Mouse (Mus musculus): ENCODE data around the gene Grm5. TPM values are rescaled to one million over a fixed set of nuclear protein-coding genes. Genes with fewer than 3 reads are reported as not detected.
A peak's percentile ranks its signal among the peaks of the same experiment; 100 is the strongest.

Gene Grm5
- total RNA-seq, 2 experiments from 2014 or later = 225 to 229 TPM

DNA sequence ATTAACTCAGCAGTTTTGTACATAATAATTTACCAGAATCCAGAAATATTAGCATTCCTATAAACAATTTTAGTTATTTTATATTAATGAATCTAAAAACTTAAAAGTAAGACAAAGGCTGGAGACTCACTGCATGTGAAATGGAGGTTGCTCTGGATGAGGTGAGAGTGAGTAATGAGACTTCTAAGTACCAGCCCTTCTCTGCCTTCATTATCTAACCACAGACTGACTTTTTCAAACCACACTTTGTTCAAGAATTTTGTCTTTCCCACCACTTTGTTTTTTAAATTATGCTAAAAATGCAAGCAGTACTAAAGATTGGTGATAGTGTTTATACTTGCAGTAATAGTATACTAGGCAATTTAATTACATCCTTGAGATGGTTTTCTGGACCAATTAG lies 259.5 kb downstream of the Grm5 start:
- no peak for DNase-seq (ENCODE audit: low spot score in 2 of 2)

GRCm38 (mm10) chr7:87846082-87846481 lies 262.1 kb downstream of the Grm5 start:
- no peak for DNase-seq (ENCODE audit: low spot score in 2 of 2)

DNA sequence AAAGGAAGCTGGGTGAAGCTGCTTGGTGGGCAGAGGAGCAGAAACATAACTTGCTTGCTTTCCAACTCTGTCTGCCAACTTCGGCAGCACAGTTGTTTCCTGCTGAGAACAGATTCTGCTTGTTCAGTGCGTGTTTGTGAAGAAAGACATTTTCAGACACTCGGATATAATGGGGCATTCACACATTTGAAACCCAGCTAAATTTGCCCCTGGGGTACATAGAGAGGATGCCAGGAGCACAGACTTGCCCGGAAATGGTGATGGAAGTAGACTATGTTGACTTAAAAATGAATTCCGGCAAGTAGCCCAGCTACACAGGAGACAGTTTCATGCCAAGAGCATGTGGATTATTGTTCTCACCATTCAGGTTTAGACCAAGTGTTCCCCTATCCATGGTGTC lies 342.0 kb downstream of the Grm5 start:
- peak; percentile 67 to 86 for DNase-seq (ENCODE audit: low spot score in 2 of 2)

DNA sequence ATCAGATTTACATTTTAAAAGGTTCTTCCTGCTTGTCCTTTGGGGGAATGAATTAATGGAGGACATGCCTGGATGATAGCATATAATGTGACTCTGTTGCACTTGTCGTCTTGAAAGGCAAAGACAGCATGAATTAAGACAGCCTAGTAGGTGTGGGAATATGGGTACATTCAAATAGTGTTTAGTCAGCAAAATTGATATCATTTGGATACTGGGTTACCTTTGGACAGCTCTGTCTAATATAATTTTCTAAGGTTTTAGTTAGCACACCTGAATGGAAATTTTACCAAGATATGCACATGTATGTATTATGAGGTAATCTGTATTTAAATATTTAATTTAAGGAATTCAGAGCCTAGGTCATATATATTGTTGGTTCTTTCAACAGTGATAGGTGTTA lies 353.4 kb downstream of the Grm5 start:
- DNase-seq (ENCODE audit: low spot score in 2 of 2) = no peak

DNA sequence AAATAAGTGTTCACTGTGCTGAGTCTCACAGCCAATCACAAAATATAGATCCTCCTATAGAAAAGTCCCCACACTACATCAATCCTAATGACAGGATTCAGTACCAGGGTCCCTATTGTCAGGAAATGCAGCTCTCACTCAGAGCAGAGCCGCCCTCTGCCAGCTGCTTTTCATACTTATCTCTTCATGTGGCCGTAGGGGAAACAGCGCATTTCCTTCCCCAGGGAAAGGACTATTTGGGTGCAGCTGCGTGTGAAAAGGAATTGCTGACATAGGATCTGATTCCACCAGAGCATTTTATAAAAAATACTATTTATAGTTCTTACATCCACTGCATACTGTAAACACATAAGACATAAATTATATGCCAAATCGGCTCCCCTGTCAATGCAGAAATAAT lies 354.3 kb downstream of the Grm5 start:
- DNase-seq (ENCODE audit: low spot score in 2 of 2) = no peak

DNA sequence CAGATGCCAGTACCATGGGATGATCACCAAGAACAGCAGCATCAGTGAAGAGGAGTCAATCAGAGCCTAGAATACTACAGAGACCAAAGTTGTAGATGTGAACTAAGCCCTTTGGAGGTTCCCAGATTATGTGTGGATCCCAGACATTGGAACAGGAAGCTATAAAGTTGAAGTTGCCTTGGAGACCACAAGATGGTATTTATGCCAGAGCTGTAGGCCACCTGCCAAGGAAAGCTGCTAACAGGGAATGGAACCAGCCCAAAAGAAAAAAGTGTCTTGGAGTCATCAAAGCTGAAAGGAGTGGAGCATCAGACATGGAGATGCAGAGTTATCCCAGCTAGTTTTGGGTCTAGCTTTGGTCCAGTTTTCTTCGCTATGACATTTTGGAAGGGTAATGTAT lies 366.2 kb downstream of the Grm5 start:
- DNase-seq (ENCODE audit: low spot score in 2 of 2) = peak in 1 of 2 experiments; percentile 24

- no peak for DNase-seq (ENCODE audit: low spot score in 2 of 2)
Observed at GRCm38 (mm10) chr7:87973216-87973615, 389.2 kb downstream of the Grm5 start.

- DNase-seq (ENCODE audit: low spot score in 2 of 2) = peak; percentile 33 to 61
Observed at GRCm38 (mm10) chr7:87975041-87975440, 391.1 kb downstream of the Grm5 start.

DNA sequence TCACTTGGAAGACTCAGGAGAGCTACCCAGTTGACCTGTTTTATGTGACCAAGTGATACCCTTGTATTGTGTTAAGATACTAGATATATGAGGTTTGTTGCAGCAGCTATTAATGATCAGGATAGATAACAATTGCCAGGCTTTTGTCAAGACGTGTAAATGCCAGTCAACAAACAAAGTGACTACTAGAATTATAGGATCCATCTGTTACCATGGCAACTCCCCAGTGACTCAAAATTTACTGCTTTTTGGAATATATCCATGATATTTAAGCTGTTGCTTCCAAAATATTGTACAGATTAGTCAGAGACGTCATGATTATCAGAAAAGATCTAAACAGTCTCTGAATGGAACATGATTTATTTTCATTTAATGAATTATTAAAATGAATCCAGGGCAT lies 399.5 kb downstream of the Grm5 start:
- peak in 1 of 2 experiments; percentile 19 for DNase-seq (ENCODE audit: low spot score in 2 of 2)

GRCm38 (mm10) chr7:88014451-88014850 lies 430.5 kb downstream of the Grm5 start:
- no peak for DNase-seq (ENCODE audit: low spot score in 2 of 2)

DNA sequence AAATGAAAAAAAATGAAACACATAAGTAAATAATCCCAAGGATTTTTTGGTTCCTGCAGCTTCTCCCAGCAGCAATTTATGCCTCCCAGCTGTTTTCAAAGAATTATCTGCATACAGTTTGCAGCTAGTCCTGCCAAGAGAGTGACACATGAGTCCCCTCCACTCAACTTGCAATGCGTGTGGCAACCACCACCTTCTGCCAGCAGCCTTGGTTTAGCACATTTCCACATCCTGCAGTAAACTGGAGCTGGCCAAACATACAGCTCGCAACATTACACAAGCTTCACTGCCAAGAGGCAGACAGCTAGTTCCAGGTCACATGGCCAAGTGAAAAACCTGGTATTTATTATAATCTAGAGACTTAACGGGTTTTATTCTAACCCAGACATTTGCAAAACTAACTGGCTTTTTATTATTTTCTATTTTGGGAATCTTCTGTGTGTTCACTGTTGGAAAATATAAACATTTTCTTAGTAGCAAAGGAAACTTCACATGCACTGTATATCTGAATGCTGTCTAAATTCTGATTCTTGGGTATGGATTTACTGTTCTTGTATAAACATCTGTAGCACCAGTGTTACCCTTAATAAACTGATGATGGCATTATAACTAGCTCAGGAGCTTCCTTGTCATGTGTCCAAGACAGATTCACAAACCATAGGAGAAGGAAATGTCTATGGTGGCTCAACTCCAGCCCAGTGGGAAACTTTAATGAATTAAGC lies 443.6 kb downstream of the Grm5 start:
- DNase-seq (ENCODE audit: low spot score in 2 of 2) = peak; percentile 23 to 67

- DNase-seq (ENCODE audit: low spot score in 2 of 2) = no peak
Observed at GRCm38 (mm10) chr7:88047366-88047765, 463.4 kb downstream of the Grm5 start.

DNA sequence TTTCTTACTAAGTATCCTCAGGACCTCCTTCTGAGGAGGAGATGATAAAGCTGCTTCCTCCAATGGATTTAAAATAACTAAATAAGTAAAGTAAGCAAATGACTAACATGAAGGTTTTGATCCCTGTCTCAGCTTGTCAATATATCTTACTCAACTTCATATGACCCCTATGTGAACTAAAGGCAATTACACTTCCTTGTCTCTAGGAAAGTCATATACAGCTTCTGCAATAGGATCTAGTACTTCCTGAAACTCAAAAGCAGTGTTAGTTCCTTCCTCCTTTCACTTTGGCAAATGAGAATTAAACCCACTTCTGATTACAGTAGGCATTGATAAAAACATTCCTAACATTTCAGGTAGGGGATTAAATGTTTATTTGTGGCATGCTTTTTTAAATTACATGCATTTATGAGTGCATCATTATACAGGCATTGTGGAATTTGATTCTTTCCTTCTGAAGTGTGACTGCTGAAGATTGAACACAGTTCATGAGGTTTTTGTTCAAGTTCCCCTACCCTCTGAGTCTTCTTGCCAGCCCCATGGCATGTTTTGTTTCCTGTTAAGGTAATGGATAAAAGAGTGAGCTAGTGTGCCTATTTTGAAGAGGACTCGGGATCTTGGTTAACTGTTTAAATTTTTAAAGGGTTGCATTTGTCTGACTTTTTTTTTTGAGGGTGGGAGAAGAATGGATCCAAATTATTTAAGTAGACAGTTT lies 470.4 kb downstream of the Grm5 start:
- DNase-seq (ENCODE audit: low spot score in 2 of 2) = no peak

GRCm38 (mm10) chr7:88056438-88056837 lies 472.5 kb downstream of the Grm5 start:
- no peak for DNase-seq (ENCODE audit: low spot score in 2 of 2)

- DNase-seq (ENCODE audit: low spot score in 2 of 2) = no peak
Observed at GRCm38 (mm10) chr7:88091115-88091514, 507.1 kb downstream of the Grm5 start.

DNA sequence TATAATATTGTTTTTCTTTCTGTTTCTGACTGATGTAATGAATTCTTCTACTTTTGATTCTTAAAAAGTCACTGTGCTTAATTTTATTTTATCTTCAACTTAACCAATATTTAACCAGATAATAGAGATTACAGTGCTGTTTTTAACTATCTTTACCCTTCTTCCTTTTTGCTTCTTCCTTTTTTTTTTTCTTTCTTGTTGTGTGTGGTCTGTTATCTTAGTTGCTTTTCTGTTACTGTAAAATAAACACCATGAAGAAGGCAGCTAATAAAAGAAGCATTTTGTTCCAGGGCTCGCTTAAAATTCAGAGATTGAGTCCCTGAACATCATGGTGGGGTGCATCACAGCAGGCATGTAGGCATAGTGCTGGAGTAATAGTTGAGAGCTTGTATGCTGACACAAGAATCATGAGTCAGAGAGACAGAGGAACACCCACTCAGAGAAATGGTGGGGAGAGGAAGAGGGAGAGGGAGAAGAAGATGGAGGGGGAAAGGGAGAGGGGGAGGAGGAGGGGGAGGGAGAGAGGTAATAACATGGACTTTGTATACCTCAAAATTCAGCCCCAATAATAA lies 512.7 kb downstream of the Grm5 start:
- no peak for DNase-seq (ENCODE audit: low spot score in 2 of 2)

- peak; percentile 29 to 40 for DNase-seq (ENCODE audit: low spot score in 2 of 2)
Observed at GRCm38 (mm10) chr7:88097715-88098114, 513.7 kb downstream of the Grm5 start.

DNA sequence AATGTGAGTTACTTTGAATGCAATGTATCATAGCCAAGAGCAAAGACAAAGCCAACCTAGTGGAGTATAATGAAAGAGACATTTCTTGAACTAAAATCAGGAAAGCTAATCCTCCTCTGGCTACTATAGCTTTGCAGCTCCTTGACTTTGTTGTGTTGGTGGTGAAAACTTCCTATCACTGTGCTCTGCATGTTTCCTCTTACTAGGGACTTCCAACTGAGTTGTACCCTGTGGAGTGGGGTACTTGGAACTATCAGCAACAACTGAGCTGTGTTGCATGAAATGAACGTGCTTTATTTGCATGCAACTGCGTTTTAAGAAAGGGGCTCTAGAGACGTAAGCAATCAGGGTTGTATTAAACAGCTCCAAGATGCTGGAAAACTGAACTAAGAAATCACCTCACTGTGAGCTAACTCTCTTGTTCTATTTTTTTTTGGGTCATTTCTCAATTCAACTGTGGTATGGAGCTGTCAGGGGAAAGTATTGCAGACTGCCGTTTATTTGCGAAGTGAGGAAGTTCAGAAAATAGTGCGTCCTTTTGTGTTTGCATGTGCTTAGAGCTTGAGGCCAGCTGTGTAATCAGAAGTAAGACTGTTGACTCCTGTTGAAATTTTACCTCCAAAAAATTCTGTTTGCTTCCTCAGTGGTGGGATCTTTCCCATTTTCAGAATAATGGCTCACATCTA lies 532.9 kb downstream of the Grm5 start:
- no peak for DNase-seq (ENCODE audit: low spot score in 2 of 2)

DNA sequence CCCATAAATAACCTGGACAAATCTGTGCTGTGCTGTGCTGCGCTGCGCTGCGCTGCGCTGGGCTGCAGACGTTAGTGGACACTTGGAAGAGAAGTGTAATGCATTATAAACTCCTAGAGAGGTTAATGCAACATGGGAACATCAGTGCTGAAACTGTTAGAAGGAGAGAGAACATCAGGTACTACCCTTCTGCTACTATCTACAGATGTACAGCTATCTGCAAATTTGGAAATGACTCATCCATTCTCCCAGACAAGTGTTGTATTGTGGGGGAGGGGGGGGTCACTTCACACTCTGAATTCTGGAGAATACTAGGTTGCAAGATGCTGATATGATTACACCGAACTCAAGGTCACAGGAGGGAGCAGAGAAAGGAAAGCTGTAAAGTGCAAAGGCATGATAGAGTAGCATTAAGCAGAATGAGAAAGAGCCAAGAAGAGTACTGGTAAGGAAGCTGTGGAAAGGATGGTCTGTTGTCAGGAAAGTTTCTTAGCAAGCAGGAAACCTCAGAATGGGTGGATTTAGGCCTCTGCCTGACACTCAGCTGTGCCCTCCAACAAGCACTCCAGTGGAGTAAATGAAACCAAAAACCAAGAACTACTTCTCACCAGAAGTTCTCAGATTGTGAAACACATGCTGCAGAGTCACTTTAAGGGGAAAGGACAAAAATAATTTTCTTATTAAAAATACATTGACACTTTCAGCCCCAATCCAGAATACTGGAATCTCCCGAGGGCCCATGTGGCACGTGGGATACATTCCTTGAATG lies 544.3 kb downstream of the Grm5 start:
- no peak for DNase-seq (ENCODE audit: low spot score in 2 of 2)

GRCm38 (mm10) chr7:88129536-88130487 lies 545.8 kb downstream of the Grm5 start:
- peak; percentile 32 to 45 for DNase-seq (ENCODE audit: low spot score in 2 of 2)
